Mouse (Mus musculus) midbrain, embryonic 11.5 days (tissue): Measurements from ENCODE around the gene Cdk19. TPM values are rescaled to one million over a fixed set of nuclear protein-coding genes. Genes with fewer than 3 reads are reported as not detected.

ENCODE experiments used
- ATAC-seq: fragments of 200-750 bp; cut with Nextera tagmentation; 2 replicates; pipeline ENCODE4 v1.8.0; 2017; ENCODE audit warnings: moderate TSS enrichment, moderate library complexity; ENCODE audit not compliant: low FRiP score
- DNase-seq: peaks from one replicate; pipeline ENCODE4 v3.0.0; 2015; ENCODE audit warnings: low spot score; ENCODE audit errors: missing footprints
- H3K27ac ChIP-seq: fragments of 300-500 bp; sonication (generic); 2 replicates; pipeline ENCODE4 v1.5.1; 2014; ENCODE audit warnings: low read depth, low read length
- H3K27me3 ChIP-seq: fragments of 300-500 bp; sonication (generic); 2 replicates; pipeline ENCODE4 v1.6.1; 2014; ENCODE audit warnings: mild to moderate bottlenecking, low read length, moderate library complexity, mixed read lengths; ENCODE audit not compliant: control insufficient read depth, insufficient read depth
- H3K36me3 ChIP-seq: fragments of 300-500 bp; sonication (generic); 2 replicates; pipeline ENCODE4 v1.6.1; 2014; ENCODE audit warnings: mild to moderate bottlenecking, low read length, moderate library complexity, mixed read lengths; ENCODE audit not compliant: control insufficient read depth, insufficient read depth
- H3K4me1 ChIP-seq: fragments of 300-500 bp; sonication (generic); 2 replicates; pipeline ENCODE4 v1.6.1; 2014; ENCODE audit warnings: low read length; ENCODE audit not compliant: control insufficient read depth, insufficient read depth
- H3K4me2 ChIP-seq: fragments of 300-500 bp; sonication (generic); 2 replicates; pipeline ENCODE4 v1.6.1; 2014; ENCODE audit warnings: mild to moderate bottlenecking, moderate library complexity
- H3K4me3 ChIP-seq: fragments of 300-500 bp; sonication (generic); 2 replicates; pipeline ENCODE4 v1.5.1; 2014; ENCODE audit warnings: low read depth, low read length
- H3K9ac ChIP-seq: fragments of 300-500 bp; sonication (generic); 2 replicates; pipeline ENCODE4 v1.6.1; 2014; ENCODE audit warnings: low read length
- H3K9me3 ChIP-seq: fragments of 300-500 bp; sonication (generic); 2 replicates; pipeline ENCODE4 v1.6.1; 2016; ENCODE audit warnings: low read length; ENCODE audit not compliant: control insufficient read depth
- WGBS: fragments of 180-500 bp; shearing (Covaris S2); extraction: QIAGEN DNeasy Blood & Tissue Kit; methylation state at CpG from one replicate; pipeline ENCODE4 v1.1.7; 2014; 5-methylcytosine and 5-hydroxymethylcytosine counted together
- polyA plus RNA-seq: library from polyadenylated mRNA; unstranded; fragments of >200 nt; fragmentation: Nextera tagmentation; extraction: Ambion mirVana; gene quantifications from 2 replicates; pipeline ENCODE4 v1.2.1, GENCODE M21; 2014

Gene Cdk19
- polyA plus RNA-seq, 1 experiment from 2014 or later, result 7.3 TPM

GRCm38 (mm10) chr10:40437117-40437516 lies 97.8 kb downstream of the Cdk19 start:
- 91% methylated on average over 3 of the region's 3 CpGs for WGBS

GRCm38 (mm10) chr10:40440740-40441139 lies 101.4 kb downstream of the Cdk19 start:
- Histone ChIP-seq H3K4me1 (peaks cover 12% of the 10 kb centered on the region), H3K9me3 (no peaks in the 10 kb centered on the region), H3K4me3 (no peak overlapping the region), H3K27ac (no peak overlapping the region), H3K4me2 (no peak overlapping the region), H3K9ac (no peak overlapping the region), H3K36me3 (no peaks in the 10 kb centered on the region), H3K27me3 (no peaks in the 10 kb centered on the region)
- 86% methylated on average over 10 of the region's 10 CpGs for WGBS
- peak; percentile 53 for DNase-seq
- no peak for ATAC-seq

More at GRCm38 (mm10) chr10:40437117-40437516, 97.8 kb downstream of the Cdk19 start:
- no peak overlapping the region for H3K4me3 ChIP-seq
- DNase-seq (peak; percentile 28), ATAC-seq (no peak)
- H3K9ac ChIP-seq, result no peak overlapping the region
- no peaks in the 10 kb centered on the region for H3K9me3 ChIP-seq
- no peak overlapping the region for H3K4me2 ChIP-seq
- no peaks in the 10 kb centered on the region for H3K27me3 ChIP-seq
- H3K27ac ChIP-seq, result no peak overlapping the region
- no peaks in the 10 kb centered on the region for H3K4me1 ChIP-seq
- no peaks in the 10 kb centered on the region for H3K36me3 ChIP-seq

- no peaks in the 10 kb centered on the region for H3K9me3 ChIP-seq
- DNase-seq (peak; percentile 87), ATAC-seq (no peak)
- H3K36me3 ChIP-seq, result no peaks in the 10 kb centered on the region
- H3K27me3 ChIP-seq, result no peaks in the 10 kb centered on the region
- WGBS, result 55% methylated on average over 1 of the region's 1 CpGs
- H3K27ac ChIP-seq, result no peak overlapping the region
- H3K4me3 ChIP-seq, result no peak overlapping the region
- no peak overlapping the region for H3K9ac ChIP-seq
- H3K4me1 ChIP-seq, result peaks cover 20% of the 10 kb centered on the region
- no peak overlapping the region for H3K4me2 ChIP-seq
Measured at GRCm38 (mm10) chr10:40442076-40442475, 102.7 kb downstream of the Cdk19 start.

GRCm38 (mm10) chr10:40443371-40443770 lies 104.0 kb downstream of the Cdk19 start:
- no peak overlapping the region for H3K4me3 ChIP-seq
- DNase-seq (peak; percentile 83), ATAC-seq (0 out of 2 replicates have a peak, but pooled peaks have one; percentile 20)
- H3K4me1 ChIP-seq, result peaks cover 20% of the 10 kb centered on the region
- H3K4me2 ChIP-seq, result no peak overlapping the region
- H3K9ac ChIP-seq, result no peak overlapping the region; the same call in 1 of the 2 replicates
- no peak overlapping the region for H3K27ac ChIP-seq
- H3K27me3 ChIP-seq, result no peaks in the 10 kb centered on the region
- no peaks in the 10 kb centered on the region for H3K36me3 ChIP-seq
- H3K9me3 ChIP-seq, result no peaks in the 10 kb centered on the region
- WGBS, result 16% methylated on average over 7 of the region's 7 CpGs

GRCm38 (mm10) chr10:40443806-40444357 lies 104.5 kb downstream of the Cdk19 start:
- WGBS, result 24% methylated on average over 6 of the region's 6 CpGs
- no peaks in the 10 kb centered on the region for H3K36me3 ChIP-seq
- no peak overlapping the region; the same call in 1 of the 2 replicates for H3K9ac ChIP-seq
- H3K4me1 ChIP-seq, result peaks cover 20% of the 10 kb centered on the region
- no peak overlapping the region for H3K27ac ChIP-seq
- no peak overlapping the region for H3K4me2 ChIP-seq
- H3K9me3 ChIP-seq, result no peaks in the 10 kb centered on the region
- DNase-seq (peak; percentile 87), ATAC-seq (no peak)
- H3K4me3 ChIP-seq, result no peak overlapping the region
- H3K27me3 ChIP-seq, result no peaks in the 10 kb centered on the region

GRCm38 (mm10) chr10:40444586-40444985 lies 105.2 kb downstream of the Cdk19 start:
- H3K27ac ChIP-seq, result no peak overlapping the region
- 95% methylated on average over 4 of the region's 4 CpGs for WGBS
- ATAC-seq, result no peak

GRCm38 (mm10) chr10:40446088-40446604 lies 106.8 kb downstream of the Cdk19 start:
- H3K4me1 ChIP-seq, result peaks cover 20% of the 10 kb centered on the region
- 56% methylated on average over 3 of the region's 3 CpGs for WGBS
- H3K27ac ChIP-seq, result no peak overlapping the region

More at GRCm38 (mm10) chr10:40444586-40444985, 105.2 kb downstream of the Cdk19 start:
- Histone ChIP-seq H3K9ac (no peak overlapping the region), H3K4me2 (no peak overlapping the region), H3K9me3 (no peaks in the 10 kb centered on the region), H3K4me1 (peaks cover 20% of the 10 kb centered on the region), H3K4me3 (no peak overlapping the region), H3K27me3 (no peaks in the 10 kb centered on the region), H3K36me3 (no peaks in the 10 kb centered on the region)
- peak; percentile 75 for DNase-seq

GRCm38 (mm10) chr10:40446630-40447029 lies 107.3 kb downstream of the Cdk19 start:
- Histone ChIP-seq H3K4me2 (no peak overlapping the region), H3K4me3 (no peak overlapping the region), H3K27me3 (no peaks in the 10 kb centered on the region), H3K36me3 (no peaks in the 10 kb centered on the region), H3K9ac (no peak overlapping the region), H3K9me3 (no peaks in the 10 kb centered on the region), H3K4me1 (peaks cover 20% of the 10 kb centered on the region), H3K27ac (no peak overlapping the region)
- peak; percentile 84 for DNase-seq
- 36% methylated on average over 3 of the region's 3 CpGs for WGBS
- ATAC-seq, result no peak

More at GRCm38 (mm10) chr10:40446088-40446604, 106.8 kb downstream of the Cdk19 start:
- Histone ChIP-seq H3K9me3 (no peaks in the 10 kb centered on the region), H3K4me2 (no peak overlapping the region), H3K9ac (no peak overlapping the region), H3K36me3 (no peaks in the 10 kb centered on the region), H3K27me3 (no peaks in the 10 kb centered on the region), H3K4me3 (no peak overlapping the region)
- peak; percentile 83 for DNase-seq
- no peak for ATAC-seq

- no peaks in the 10 kb centered on the region for H3K36me3 ChIP-seq
- DNase-seq (peak; percentile 79), ATAC-seq (no peak)
- no peaks in the 10 kb centered on the region for H3K9me3 ChIP-seq
- peaks cover 20% of the 10 kb centered on the region for H3K4me1 ChIP-seq
- no peak overlapping the region for H3K4me2 ChIP-seq
- WGBS, result 64% methylated on average over 3 of the region's 3 CpGs
- H3K9ac ChIP-seq, result no peak overlapping the region
- no peak overlapping the region for H3K4me3 ChIP-seq
- no peak overlapping the region for H3K27ac ChIP-seq
- H3K27me3 ChIP-seq, result no peaks in the 10 kb centered on the region
Measured at GRCm38 (mm10) chr10:40447295-40447694, 107.9 kb downstream of the Cdk19 start.
